Mouse (Mus musculus): ENCODE data around the gene Zmym4.

Zmym4 gene

GRCm38 (mm10) chr4:126927701-126928100 is 40.2 kb downstream of the Zmym4 start:
- no peak for DNase-seq

DNA sequence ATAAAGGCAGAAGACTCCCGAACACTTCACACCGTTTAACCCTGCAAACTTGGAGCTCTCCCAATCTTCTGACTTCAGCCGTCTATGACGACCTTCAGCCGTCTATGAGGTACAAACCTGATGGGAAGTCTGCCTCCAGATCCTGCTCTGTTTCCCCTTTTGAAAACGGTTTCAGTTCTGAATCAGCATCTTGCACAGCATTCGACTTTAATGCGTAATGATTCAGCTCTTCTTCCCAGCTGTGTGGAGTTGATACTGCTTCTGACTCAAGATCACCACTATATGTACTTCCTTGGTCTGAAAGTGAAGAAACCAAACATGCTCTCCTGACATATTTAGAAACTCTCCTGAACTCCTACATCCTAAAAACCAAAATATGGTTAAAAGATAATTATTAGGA is 78.1 kb downstream of the Zmym4 start:
- DNase-seq, result no peak

DNA sequence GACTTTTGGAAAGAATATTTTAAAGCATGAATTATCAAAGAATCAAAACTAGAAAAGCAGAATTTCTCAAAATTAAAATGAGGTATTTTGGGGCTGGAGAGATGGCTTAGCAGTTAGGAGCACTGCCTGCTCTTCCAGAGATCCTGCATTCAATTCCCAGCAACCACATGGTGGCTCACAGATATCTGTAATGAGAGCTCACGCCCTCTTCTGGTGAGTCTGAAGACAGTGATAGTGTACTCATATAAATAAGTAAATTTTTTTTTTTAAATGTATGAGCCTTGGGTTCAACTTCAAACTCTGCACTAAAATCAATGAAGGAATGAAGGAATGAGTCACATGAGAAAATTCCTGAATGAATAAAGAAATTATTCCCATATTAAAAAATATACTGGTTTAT is 82.0 kb downstream of the Zmym4 start:
- DNase-seq, result peak; percentile 5

- DNase-seq, result no peak
Observed at GRCm38 (mm10) chr4:126883602-126884001, 84.3 kb downstream of the Zmym4 start.

DNA sequence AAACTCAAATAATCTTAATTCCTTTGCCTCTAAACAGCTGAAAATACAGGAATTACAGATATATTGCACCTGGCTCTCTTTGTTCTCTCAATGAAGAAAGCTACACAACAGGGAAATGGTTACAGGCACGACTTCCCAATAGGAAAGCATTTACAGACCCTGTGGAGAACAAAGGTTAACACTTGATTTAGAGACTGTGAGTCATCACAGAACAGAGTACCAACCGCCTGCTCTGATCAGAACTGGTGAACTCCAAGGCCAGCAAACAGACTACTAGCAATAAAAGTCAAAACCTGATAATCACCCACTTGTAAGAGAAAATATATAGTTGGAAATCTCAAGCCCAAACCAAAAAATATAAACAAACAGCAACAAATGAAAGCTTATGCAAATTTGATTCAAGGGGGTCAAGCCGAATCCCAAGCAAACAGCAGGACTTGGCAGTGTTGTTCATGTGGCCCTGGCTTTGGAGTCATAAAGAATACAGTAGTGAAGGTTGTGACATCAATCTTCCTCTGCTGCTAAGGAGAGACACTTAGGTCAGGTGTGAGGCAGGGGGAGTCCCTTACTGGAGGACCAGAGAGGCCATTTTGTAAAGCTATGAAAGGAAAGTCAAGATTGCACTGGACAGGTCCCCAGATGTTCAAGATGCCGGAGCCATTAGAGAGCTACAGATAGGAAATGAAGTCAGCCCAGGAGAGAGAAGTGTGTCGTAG is 88.2 kb downstream of the Zmym4 start:
- DNase-seq, result no peak

DNA sequence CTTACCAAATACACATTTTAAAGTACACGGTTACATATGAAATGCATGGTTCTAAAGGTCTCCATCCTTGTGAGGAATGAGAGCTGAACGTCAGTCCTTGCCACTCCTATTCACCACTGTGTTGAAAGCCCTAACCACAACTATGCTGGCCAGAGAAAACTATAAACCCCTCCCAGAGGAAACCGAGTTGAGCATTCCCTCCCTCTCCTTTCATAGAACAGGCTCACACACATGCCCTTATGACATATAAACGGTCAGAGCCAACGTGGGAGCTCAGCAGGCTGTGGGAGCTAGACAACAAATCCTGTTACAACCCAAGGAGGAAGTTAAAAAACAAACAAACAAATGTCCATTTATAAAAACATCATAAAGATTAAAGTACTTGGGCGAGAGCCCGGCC is 95.2 kb downstream of the Zmym4 start:
- DNase-seq, result peak; percentile 19

- DNase-seq, result no peak
Observed at GRCm38 (mm10) chr4:126868699-126869098, 99.2 kb downstream of the Zmym4 start.

- no peak for DNase-seq
Observed at GRCm38 (mm10) chr4:126861514-126862266, 106.2 kb downstream of the Zmym4 start.

DNA sequence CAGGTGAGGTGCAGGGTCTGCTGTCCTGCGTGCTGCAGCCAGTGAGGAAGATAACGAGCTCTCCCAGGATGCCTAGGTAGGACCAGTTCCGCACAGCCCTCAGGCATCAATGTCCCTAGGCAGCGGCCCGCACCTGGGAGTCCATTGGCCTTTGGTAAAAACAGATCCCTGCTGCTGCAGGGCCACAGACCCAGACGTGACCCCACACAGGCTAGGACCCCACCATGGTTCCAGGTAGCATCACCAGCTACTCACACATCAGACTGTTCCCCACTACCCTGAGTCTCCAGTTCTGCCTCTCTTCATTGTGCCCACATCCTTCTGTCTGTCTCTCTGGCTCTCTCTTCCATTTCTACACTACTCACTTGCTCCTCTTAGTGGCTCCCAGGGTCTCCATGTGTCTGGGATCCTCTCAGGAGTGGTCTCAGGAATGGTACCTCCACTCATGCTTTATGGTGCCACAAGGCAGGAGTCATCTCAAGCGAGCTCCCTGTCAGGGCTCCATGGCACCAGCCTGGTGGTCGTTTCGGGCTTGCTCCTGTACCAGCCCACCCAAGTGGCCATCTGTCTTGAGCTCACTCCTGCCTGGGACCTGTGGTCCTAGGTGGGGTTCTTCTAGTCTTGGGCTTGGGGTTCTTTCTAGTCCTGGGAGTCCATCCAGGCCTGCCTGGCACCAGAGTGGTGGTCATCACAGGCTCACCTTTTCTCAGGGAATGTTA is 107.5 kb downstream of the Zmym4 start:
- DNase-seq, result no peak

DNA sequence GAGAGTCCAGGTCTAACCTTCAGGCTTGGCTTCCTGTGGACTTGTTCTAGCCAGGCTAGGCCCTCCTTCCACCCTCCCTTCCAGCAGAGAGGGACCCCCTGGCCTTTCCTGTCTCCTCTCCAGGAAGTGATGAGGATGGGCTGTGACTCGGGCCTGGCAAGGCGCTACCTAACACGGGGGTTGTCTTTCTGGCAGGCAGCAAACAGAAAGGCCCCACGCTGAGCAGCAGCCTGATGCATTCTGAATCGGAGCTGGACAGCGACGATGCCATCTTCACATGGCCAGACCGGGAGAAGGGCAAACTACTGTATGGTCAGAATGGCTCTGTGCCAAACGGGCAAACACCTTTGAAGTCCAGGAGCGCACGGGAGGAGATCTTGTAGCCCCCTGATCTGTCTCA is 115.0 kb downstream of the Zmym4 start:
- DNase-seq, result no peak

- DNase-seq, result no peak
Observed at GRCm38 (mm10) chr4:126850778-126851080, 117.2 kb downstream of the Zmym4 start.

DNA sequence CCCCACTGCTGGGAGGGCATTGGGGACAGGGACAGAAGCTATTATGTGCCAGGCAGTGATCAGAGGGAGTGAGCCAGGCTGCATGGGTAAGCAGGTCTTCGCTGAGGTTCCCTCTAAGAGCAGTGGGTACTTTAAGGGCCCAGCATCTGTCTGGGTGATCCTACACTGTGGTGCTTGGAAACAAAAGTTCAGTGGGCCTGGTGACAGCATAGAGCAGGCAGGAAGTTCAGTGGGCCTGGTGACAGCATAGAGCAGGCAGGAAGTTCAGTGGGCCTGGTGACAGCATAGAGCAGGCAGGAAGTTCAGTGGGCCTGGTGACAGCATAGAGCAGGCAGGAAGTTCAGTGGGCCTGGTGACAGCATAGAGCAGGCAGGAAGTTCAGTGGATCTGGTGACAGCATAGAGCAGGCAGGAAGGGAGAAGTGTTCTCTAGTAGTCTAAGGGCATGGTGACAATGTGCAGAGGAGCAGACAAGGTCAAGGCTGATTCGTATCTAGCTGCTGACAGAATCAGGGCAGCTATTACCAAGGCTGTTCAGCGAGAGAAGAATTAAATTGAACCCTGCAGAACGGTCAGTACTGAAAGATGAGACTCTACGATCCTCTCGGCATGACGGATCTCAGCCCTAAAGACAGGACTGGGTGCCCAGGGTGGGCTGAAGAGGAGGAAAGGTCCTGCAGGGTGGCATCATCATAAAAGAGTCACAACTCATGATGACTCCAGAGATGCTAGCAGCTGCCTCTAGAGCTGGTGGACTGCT is 117.7 kb downstream of the Zmym4 start:
- no peak for DNase-seq

DNA sequence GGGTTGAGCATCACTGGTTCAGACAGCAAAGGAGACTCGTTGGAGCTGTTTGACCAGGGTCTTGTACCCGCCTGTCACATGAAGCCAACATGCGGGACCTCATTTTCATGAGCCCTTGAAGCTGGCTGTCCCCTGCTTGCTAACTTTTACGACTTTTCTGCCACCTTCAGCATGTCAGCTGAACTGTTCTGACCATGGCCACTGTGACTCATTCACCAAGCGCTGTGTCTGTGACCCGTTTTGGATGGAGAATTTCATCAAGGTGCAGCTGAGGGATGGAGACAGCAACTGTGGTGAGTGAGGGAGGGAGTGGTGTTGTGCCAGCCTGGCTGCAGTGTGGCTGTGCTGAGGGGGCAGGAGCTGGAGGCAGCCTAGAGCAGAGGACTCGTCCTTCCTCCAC is 121.0 kb downstream of the Zmym4 start:
- DNase-seq, result no peak

- no peak for DNase-seq
Observed at GRCm38 (mm10) chr4:126845664-126846063, 122.3 kb downstream of the Zmym4 start.

- DNase-seq, result no peak
Observed at GRCm38 (mm10) chr4:126842911-126843310, 125.0 kb downstream of the Zmym4 start.

- no peak for DNase-seq
Observed at GRCm38 (mm10) chr4:126840996-126841560, 126.9 kb downstream of the Zmym4 start.

DNA sequence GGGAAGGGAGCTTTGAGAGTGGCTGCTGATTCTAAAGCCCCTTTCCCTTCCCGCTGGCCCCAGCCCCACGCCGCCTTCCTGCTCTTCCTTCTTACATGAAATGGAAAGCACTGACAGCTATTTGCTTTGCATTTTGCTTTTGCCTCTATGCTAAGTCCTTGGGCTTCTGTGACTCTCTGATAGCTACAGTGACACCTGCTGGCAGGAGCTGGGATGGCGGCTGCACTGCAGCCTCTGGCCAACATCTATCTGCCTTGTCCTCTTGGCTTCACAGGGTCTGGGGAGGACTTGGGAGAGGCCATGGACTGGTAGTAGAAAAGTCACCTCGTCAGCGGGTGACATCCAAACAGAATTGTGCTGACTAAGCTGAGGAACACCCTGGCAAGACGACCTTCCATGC is 128.1 kb downstream of the Zmym4 start:
- DNase-seq, result peak; percentile 87

DNA sequence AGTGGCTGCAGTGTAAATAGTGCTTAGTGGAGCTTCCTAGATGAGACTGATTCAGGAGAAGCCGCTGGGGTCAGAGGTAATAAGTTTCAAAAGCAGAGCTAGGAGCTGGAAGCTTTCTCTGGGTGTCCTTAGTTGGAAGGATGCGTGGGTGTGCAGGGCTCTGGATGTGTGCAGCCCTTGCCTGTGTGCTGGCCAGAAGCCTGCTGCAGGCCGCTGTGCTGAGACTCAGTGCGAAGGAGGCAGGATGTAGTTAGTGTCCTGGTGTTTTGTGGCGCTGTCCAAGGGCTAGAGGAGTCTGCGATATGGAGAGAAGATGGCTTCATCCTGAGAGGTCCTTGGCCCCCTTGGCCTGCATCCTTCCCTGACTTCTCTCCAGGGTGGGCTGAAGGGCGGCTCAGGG is 129.1 kb downstream of the Zmym4 start:
- DNase-seq, result no peak

DNA sequence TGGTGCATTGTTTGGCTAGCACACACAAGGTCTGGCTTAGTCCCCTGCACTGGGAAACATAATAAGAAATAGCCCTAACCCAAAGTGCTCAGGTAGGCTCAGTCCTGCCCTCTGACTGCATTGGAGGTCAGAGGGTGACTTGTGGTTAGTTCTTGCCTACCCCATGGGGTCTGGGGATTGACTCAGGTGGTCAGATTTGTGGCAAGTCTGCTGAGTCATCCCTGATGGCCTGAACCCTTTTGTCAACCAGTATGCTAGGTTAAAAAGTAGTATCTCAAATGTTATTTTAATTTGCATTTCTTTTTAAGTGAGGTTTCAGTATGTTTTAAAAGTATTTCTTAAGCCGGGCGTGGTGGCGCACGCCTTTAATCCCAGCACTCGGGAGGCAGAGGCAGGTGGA is 136.8 kb downstream of the Zmym4 start:
- DNase-seq, result no peak

- no peak for DNase-seq
Observed at GRCm38 (mm10) chr4:126823917-126824316, 144.0 kb downstream of the Zmym4 start.

DNA sequence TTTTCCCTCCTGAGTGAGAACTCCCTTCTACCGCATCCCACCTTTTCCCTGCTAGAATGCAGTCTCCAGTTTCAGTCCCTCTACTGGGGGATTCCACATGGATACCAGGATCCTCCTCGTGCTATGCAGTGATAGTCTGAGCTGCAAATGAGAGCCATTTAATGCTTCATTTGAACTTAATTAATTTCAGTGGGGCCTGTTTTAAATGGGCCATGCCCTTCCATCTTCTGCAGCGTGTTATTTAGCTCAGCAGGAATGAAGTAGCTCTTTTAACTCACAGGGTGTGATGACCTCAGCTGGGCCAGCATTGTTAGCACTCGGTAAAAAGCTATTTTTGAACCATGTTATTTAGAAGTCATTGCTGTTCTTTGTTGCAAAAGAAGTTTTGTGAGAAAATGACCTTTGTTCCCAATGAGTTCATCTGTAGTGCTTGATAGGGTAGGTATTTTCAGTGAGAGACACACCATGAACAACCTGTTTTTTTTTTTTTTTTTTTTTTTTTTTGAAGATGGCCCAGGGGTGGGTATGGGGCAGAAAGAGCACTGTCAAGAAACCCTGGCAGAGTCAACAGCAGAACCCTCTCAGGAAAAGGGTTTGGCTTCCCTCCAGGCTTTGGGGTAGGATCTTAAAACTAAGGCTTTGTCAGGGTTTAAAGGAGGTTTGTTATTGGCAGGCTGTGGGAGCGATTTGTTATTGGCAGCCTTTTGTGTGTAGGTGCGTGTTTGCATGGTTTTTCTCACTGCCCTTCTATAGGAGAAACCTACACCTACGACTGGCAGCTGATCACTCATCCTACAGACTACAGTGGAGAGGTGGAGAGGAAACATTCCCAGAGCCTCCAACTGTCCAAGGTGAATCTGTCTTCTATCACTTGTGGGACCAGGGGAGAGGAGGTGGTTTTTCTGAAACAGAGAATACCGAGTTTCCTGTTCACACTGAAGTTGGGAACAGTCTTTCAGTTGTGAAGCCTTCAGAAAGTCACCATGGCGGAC is 144.7 kb downstream of the Zmym4 start:
- DNase-seq, result no peak

DNA sequence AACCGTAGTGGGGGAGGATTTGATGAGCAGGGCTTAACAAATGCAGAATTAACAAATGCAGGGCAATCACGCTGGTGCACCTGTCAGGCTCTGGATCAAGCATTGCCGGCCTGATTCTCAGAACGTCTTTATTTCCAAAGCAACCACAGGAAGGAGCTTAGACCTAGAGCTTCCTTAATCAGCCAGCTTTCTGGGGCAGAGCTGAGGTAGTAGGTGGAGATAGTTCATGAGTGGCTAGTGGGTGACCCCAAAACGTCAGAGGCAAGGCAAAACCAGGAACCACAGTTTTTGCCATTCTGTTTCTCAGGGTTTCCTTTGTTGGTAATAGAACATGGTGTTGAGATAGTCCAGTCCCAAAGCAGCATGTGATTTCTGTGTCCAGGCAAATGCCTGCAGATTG is 153.1 kb downstream of the Zmym4 start:
- no peak for DNase-seq

Measured in lung, postnatal 10 days (tissue).